Mouse (Mus musculus): ENCODE results near the gene Zfp217.

- peak; percentile 64 for TF ChIP-seq CTCF (IDR thresholded peaks at IDR 0.05; ENCODE audit: low read depth)
- no peak for TF ChIP-seq EP300 (optimal IDR thresholded peaks at IDR 0.05)
Observed at GRCm38 (mm10) chr2:170076941-170077490, 70.9 kb downstream of the Zfp217 start.
